Mouse (Mus musculus) gastrocnemius, postnatal 25 days (tissue): Measurements from ENCODE around the gene Tmem234. TPM values are rescaled to one million over a fixed set of nuclear protein-coding genes. Genes with fewer than 3 reads are reported as not detected.

ENCODE experiments used
- DNase-seq: peaks from one replicate; pipeline ENCODE4 v3.0.0; 2022
- microRNA-seq, 2 experiments: library from miRNA; unstranded; fragments of <30 nt; microRNA quantifications; one replicate each; pipeline ENCODE4 v1.2.0; 2021; ENCODE audit warnings: borderline replicate concordance in 2 of 2
- total RNA-seq, 2 experiments: library from RNA; stranded (reverse); gene quantifications; 1 replicate in 1 of 2; 2 replicates in 1 of 2; pipeline ENCODE4 v1.2.3; 2021

The Tmem234 gene
- total RNA-seq, 2 experiments from 2014 or later: 30.5 to 32.3 TPM

DNA sequence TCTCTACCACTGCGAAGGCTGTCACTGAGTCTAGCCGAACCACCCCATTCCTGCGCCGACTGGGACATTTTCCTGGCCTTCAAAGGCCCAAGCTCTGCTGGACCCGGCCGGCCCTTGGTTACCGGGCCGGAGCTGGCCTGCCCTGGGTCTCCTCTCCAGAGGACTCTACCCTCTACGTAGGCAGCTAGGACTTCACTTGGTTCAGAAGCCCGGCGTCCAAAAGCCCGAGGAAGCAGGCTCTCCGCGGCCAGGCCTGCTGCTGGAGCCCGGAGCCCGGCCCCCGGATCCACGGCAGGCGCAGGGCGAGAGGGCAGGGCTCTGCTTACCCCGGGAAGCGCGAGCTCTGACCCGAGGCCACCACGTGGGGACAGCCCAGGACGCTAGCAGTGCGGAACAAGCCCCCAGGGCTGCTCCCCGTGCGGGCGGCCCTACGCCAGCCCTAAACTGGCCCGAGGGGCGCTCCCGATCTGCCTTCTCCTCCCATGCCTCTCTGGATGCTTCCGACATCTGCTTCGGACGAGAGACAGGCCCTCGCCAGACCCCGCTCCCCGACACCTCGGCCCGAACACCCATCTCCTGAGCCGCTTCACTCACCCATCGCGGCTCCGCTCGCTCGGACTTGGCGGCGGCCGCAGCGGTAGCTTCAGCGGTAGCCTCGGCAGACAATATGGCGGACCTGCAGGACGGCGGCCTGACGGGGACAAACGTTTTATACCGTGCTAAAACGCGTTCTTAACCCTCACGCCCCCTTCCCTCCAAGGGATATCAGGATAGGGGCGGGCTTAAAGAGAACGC, 71.8 kb downstream of the Tmem234 start, which contains the start of gene Kpna6:
Gene Kpna6, minus strand, starts transcription at position 685 of the 795 bp plus-strand sequence.
- peak; percentile 89 for DNase-seq

DNA sequence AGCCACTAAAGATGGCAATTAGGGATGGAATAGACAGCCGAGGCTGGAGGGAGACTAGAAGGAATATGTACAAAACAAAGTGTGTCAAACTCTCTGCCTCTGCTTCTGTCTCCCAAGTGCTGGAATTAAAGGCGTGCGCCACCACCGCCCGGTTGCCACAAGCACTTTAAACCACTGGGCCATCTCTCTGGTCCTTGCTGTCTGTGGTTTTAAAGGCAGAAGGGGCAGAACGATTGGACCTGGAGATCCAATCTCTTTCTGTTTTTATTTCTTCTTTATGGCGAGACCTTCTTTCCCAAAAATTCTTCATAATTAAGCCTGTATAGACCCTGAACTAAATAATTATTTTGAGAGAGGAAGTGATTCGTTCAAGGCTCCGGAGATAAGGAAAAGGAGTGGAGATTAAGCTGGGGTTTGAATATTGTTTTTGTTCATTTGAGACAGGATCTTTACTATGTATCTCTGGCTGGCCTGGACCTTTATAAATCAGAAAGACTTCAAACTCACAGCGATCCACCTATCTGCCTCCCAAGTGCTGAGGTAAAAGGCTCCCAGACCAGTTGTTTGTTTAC, 72.5 kb downstream of the Tmem234 start:
- DNase-seq: no peak

Small RNAs within 50 kb of the gene (microRNA-seq; reads per million reads assigned to microRNA genes)
- 0 reads per million in 2 experiments for gene Mir8119

Other genes with a start within 250 kb of the Tmem234 start
- 1 to 10 TPM; 1.2 to 1.3 TPM for gene Zbtb8a, start 222.6 kb upstream of the Tmem234 start, total RNA-seq
- gene Zbtb8b, start 159.8 kb upstream of the Tmem234 start, total RNA-seq: not detected
- 10 to 100 TPM; 25.6 to 26.9 TPM for gene Bsdc1, start 139.1 kb upstream of the Tmem234 start, total RNA-seq
- gene Tssk3, start 109.6 kb upstream of the Tmem234 start, total RNA-seq: not detected
- gene Fam229a, start 109.5 kb upstream of the Tmem234 start, total RNA-seq: not detected
- 1 to 10 TPM; 1.6 to 2.8 TPM for gene Marcksl1, start 87.1 kb upstream of the Tmem234 start, total RNA-seq
- gene Hdac1, start 58.0 kb upstream of the Tmem234 start, total RNA-seq: 1 to 10 TPM; 9.6 to 9.9 TPM
- gene Lck, start 27.0 kb upstream of the Tmem234 start, total RNA-seq: under 1 TPM in 1 of 2 experiments, not detected in 1; 0.48 TPM
- under 1 TPM in 1 of 2 experiments, not detected in 1; 0.31 TPM for gene Fam167b, start 22.1 kb upstream of the Tmem234 start, total RNA-seq
- 100 to 1,000 TPM; 116 to 129 TPM for gene Eif3i, start within 50 bp of the Tmem234 start, total RNA-seq
- gene Dcdc2b, start 13.6 kb downstream of the Tmem234 start, total RNA-seq: 1 to 10 TPM in 1 of 2 experiments, under 1 TPM in 1; 0.77 to 1.2 TPM
- 10 to 100 TPM in 1 of 2 experiments, 1 to 10 TPM in 1; 8.1 to 11.1 TPM for gene Iqcc, start 18.4 kb downstream of the Tmem234 start, total RNA-seq
- gene Ccdc28b, start 23.3 kb downstream of the Tmem234 start, total RNA-seq: 10 to 100 TPM; 52.4 to 59.8 TPM
- 10 to 100 TPM; 18.0 to 19.4 TPM for gene Txlna, start 40.4 kb downstream of the Tmem234 start, total RNA-seq
- gene Kpna6, start 72.1 kb downstream of the Tmem234 start, total RNA-seq: 10 to 100 TPM; 64.6 to 77.1 TPM
- gene Tmem39b, start 96.2 kb downstream of the Tmem234 start, total RNA-seq: 1 to 10 TPM; 3.5 to 4.7 TPM
- 10 to 100 TPM; 21.5 to 25.7 TPM for gene Khdrbs1, start 141.6 kb downstream of the Tmem234 start, total RNA-seq
- 100 to 1,000 TPM; 556 to 584 TPM for gene Ptp4a2, start 210.6 kb downstream of the Tmem234 start, total RNA-seq